Mouse (Mus musculus) central nervous system, embryonic 14 days (tissue): ENCODE measurements around the gene Eif5b. TPM values are rescaled to one million over a fixed set of nuclear protein-coding genes. Genes with fewer than 3 reads are reported as not detected.

Source experiments
- polyA plus RNA-seq: library from polyadenylated mRNA; depleted of rRNA; stranded (reverse); fragments of >200 nt; gene quantifications from 2 replicates; pipeline ENCODE4 v1.2.3, GENCODE M21; 2012; rRNA removed

Eif5b gene
- polyA plus RNA-seq, result 27.9 and 29.7 TPM in 2 replicates

DNA sequence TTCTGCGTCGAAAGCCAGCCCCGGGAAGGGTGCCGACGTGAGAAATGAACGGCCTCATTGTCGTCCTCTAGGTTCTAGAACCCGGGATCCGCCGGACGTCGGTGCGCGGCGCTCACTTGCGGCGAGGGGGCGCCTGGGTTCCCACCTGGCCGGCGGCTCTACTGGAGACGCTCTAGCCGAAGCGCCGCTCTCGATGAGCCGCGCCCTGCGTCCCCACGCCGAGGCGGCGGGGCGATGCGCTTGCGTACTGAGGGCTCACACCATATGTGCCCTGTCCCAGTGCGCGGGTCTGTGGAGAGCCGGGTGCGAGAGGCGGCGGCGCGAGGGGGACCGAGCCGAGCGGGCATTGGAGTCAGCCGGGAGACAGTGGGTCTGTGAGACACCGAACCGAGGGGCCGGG lies at the start of gene Eif5b, which contains the start of gene Txndc9:
TSS of gene Eif5b (plus strand) at position 144 of the 400 bp plus-strand sequence.
TSS of gene Txndc9 (minus strand) at position 27 of the 400 bp plus-strand sequence.

DNA sequence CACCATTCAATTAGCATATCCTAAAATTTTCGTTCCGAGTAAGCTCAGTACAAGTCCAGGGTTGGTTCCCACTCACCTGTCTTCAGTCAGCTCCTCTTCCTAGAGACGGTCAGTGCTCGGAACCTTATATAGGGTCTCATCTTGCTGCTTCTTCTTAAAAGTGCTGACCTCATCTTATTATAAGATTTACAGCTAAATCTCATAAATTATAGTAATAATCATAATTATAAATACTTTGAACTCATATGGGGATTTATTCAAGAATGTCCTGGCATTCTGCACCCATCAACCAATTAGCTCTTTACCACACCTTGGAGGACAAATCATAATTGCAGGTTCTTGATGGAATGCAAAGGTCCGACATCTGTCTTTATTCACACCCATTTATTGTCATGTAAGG lies 40.2 kb upstream of the Eif5b start, which contains the start of gene Lyg1:
TSS of gene Lyg1 (minus strand) at position 101 of the 400 bp plus-strand sequence.

Other genes with a start within 250 kb of the Eif5b start
- gene Tsga10, start 131.6 kb upstream of the Eif5b start, polyA plus RNA-seq, result 14.4 and 17.9 TPM in 2 replicates
- gene Lipt1, start 126.3 kb upstream of the Eif5b start, polyA plus RNA-seq, result 5.0 and 5.6 TPM in 2 replicates
- 24.1 and 24.6 TPM in 2 replicates for gene Mitd1, start 107.6 kb upstream of the Eif5b start, polyA plus RNA-seq
- gene Mrpl30, start 107.5 kb upstream of the Eif5b start, polyA plus RNA-seq, result 133 and 148 TPM in 2 replicates
- gene Lyg2, start 81.5 kb upstream of the Eif5b start, polyA plus RNA-seq, result not detected in 2 replicates
- gene Lyg1, start 40.3 kb upstream of the Eif5b start, polyA plus RNA-seq, result not detected in 2 replicates
- 66.5 and 82.2 TPM in 2 replicates for gene Txndc9, start 117 bp upstream of the Eif5b start, polyA plus RNA-seq
- 37.8 and 39.9 TPM in 2 replicates for gene Rev1, start 131.8 kb downstream of the Eif5b start, polyA plus RNA-seq